Mouse (Mus musculus) forebrain, embryonic 16.5 days (tissue): Measurements from ENCODE around the gene Gm49342. TPM values are rescaled to one million over a fixed set of nuclear protein-coding genes. Genes with fewer than 3 reads are reported as not detected.

Experiments used
- ATAC-seq: fragments of 200-750 bp; cut with Nextera tagmentation; 2 replicates; pipeline ENCODE4 v1.8.0; 2017; ENCODE audit warnings: mild to moderate bottlenecking, moderate library complexity
- H3K27ac ChIP-seq: fragments of 300-500 bp; sonication (generic); 2 replicates; pipeline ENCODE4 v1.5.1; 2014; ENCODE audit warnings: low read length, control low read depth
- H3K27me3 ChIP-seq: fragments of 300-500 bp; sonication (generic); replicated peaks from 2 replicates; pipeline ENCODE4 v1.6.1; 2014; ENCODE audit warnings: low read length; ENCODE audit not compliant: control insufficient read depth, insufficient read depth
- H3K36me3 ChIP-seq: fragments of 300-500 bp; sonication (generic); 2 replicates; pipeline ENCODE4 v1.6.1; 2014; ENCODE audit not compliant: control insufficient read depth, insufficient read depth
- H3K4me1 ChIP-seq: fragments of 300-500 bp; sonication (generic); replicated peaks from 2 replicates; pipeline ENCODE4 v1.6.1; 2014; ENCODE audit warnings: low read length; ENCODE audit not compliant: control insufficient read depth, insufficient read depth
- H3K4me2 ChIP-seq: fragments of 300-500 bp; sonication (generic); 2 replicates; pipeline ENCODE4 v1.6.1; 2014; ENCODE audit warnings: mild to moderate bottlenecking, low read length, control low read depth
- H3K4me3 ChIP-seq: fragments of 300-500 bp; sonication (generic); replicated peaks from 2 replicates; pipeline ENCODE4 v1.5.1; 2014; ENCODE audit warnings: mild to moderate bottlenecking, low read length, control low read depth
- H3K9ac ChIP-seq: fragments of 300-500 bp; sonication (generic); replicated peaks from 2 replicates; pipeline ENCODE4 v1.6.1; 2014; ENCODE audit warnings: low read depth, low read length, control low read depth
- H3K9me3 ChIP-seq: fragments of 300-500 bp; sonication (generic); 2 replicates; pipeline ENCODE4 v1.6.1; 2016; ENCODE audit warnings: low read length; ENCODE audit not compliant: control insufficient read depth
- whole genome bisulfite sequencing: fragments of 180-500 bp; shearing (Covaris S2); extraction: QIAGEN DNeasy Blood & Tissue Kit; methylation state at CpG from one replicate; pipeline ENCODE4 v1.1.7; 2014; 5-methylcytosine and 5-hydroxymethylcytosine counted together
- polyA plus RNA-seq: library from polyadenylated mRNA; unstranded; fragments of >200 nt; fragmentation: Nextera tagmentation; extraction: Ambion mirVana; gene quantifications from 2 replicates; pipeline ENCODE4 v1.2.1, GENCODE M21; 2015

Gene Gm49342
- polyA plus RNA-seq, 1 experiment from 2014 or later = not detected

DNA sequence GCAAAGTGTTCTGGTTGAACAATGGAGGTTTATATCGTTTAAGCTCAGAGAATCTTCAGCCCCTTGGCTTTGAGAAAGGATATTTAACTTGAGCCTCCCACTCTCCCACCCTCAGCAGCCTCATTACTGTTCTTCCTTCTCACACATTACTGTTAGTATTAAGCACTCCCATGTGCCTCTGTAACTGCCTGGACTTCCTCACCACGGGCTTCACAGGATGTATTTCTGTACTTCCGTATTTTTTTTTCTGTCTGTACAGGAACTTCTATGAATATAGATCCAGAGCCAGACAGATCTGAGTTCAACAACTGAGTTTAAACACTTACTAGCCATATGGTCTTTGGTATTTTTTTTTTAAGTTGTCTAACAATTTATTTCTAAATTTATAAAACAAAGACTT lies 52.8 kb downstream of the Gm49342 start:
- ATAC-seq = no peak
- Histone ChIP-seq H3K4me3 (no peak overlapping the region), H3K4me2 (no peak overlapping the region), H3K27me3 (no peaks in the 10 kb centered on the region), H3K9me3 (no peaks in the 10 kb centered on the region), H3K36me3 (no peaks in the 10 kb centered on the region), H3K9ac (no peak overlapping the region), H3K4me1 (no peaks in the 10 kb centered on the region), H3K27ac (no peak overlapping the region)
- 95% methylated on average over 3 of the region's 3 CpGs for WGBS

DNA sequence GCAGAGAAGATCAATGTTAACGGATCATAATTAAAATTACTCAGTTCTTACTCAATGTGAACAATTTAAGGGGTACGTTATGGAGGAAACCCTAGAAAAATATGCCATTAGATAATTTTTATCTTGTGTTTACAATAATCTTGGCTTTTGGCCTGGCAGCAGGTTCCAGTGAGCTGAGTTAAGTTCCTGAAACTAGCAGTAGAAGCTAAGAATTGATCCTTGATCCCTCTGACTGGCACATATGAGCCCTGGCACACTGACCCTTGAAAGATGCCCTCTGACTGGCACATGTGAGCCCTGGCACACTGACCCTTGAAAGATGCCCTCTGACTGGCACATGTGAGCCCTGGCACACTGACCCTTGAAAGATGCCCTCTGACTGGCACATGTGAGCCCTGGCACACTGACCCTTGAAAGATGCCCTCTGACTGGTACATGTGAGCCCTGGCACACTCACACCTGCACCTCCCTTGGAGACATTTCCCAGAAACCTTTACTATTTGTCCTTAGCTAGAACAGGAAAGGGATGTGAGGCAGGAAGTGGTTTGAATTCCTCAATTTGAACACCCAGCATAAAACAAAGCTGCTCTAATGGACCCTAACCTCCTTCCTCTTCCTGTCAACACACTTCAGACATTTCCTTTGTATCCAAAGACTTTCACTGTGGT lies 53.8 kb downstream of the Gm49342 start:
- Histone ChIP-seq H3K27ac (no peak overlapping the region), H3K4me3 (no peak overlapping the region), H3K9ac (no peak overlapping the region), H3K4me2 (no peak overlapping the region), H3K4me1 (no peaks in the 10 kb centered on the region), H3K9me3 (no peaks in the 10 kb centered on the region), H3K36me3 (no peaks in the 10 kb centered on the region), H3K27me3 (no peaks in the 10 kb centered on the region)
- no peak for ATAC-seq
- 84% methylated on average over 2 of the region's 2 CpGs for WGBS

DNA sequence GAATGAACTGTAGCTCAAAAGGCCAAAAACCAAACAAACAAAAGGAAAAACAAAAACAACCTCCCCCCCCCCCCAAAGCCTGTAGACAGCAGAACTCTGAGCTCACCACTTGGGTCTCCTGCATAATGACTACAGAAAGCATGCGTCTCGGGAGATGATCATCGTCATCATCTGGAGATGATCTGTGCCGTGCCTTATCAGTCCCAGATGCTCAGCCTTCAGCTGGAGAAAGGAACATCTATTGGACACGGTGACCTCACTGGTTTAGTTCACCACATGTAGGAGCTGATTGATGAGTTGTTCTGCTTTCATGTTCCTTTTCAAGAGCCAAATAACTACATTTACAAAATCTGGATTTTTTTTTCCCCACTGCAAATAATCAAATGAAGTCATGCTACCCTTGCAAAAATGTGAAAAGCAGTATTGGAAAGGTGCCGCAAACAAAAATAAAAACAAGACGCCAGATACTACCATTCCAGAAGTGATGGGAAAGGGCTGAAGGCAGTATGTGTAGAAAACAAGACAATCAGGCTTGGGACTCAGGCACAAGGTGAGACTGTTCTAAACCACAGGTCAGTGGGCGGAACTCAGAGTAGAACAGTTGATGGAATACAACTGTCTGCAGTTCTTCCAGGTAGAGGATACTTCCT lies 63.0 kb downstream of the Gm49342 start, which contains the start of gene Rnase10:
Gene Rnase10 (plus strand): TSS at position 600 of the 650 bp plus-strand sequence.
- H3K27ac ChIP-seq = no peak within 1 kb of the TSS
- no peak for ATAC-seq
- H3K4me2 ChIP-seq = no peak within 1 kb of the TSS
- no peak within 1 kb of the TSS for H3K9ac ChIP-seq
- no peaks in the 10 kb centered on the region for H3K36me3 ChIP-seq
- peaks cover 5% of the 10 kb centered on the region; the same call in 1 of the 2 replicates for H3K4me1 ChIP-seq
- H3K9me3 ChIP-seq = no peaks in the 10 kb centered on the region
- H3K27me3 ChIP-seq = no peaks in the 10 kb centered on the region
- 93% methylated on average over 8 of the region's 8 CpGs for WGBS
- no peak within 1 kb of the TSS for H3K4me3 ChIP-seq

DNA sequence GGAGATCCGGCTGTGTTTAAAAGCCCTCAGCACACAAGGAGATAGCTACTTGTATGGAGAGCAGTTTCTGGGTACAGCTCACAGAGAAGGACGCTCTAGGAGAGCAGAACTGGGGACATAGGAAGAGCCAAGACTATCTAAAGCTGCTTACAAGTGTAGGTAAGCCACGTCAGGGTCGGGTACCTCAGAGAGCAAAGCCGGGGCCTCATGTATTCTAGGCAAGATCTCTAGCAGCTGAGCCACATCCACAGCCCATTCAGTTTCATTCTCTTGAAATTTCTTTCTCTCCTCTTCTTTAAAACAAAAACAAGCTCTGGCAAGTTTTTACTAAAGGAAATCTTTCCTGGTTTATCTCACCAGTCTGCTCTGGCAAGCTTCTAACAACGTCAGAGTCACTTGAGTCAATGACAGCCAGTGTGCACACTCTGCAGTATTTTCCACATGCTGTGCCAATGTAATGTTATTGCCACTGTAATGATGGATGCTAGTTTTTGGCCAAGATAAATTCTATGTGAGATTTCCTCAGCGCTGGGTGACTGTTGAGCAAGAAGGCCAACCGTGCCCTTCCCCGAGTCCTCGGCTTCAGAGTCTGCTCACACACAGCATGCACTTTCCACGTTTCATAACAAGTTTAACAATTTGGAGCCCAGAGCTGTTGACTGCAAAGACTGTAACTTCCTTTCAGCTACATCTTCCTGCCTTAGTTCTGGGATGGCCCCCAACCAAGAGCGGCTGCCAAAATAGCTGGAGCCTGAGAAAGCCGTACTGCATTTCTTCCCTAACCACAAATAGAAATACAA lies 63.8 kb downstream of the Gm49342 start:
- H3K9me3 ChIP-seq = no peaks in the 10 kb centered on the region
- H3K4me2 ChIP-seq = no peak overlapping the region
- H3K36me3 ChIP-seq = no peaks in the 10 kb centered on the region
- peak; percentile 83 for ATAC-seq
- WGBS = 69% methylated on average over 13 of the region's 13 CpGs
- no peak overlapping the region for H3K27ac ChIP-seq
- no peak overlapping the region for H3K9ac ChIP-seq
- peaks cover 5% of the 10 kb centered on the region; the same call in 1 of the 2 replicates for H3K4me1 ChIP-seq
- no peak overlapping the region for H3K4me3 ChIP-seq
- no peaks in the 10 kb centered on the region for H3K27me3 ChIP-seq

DNA sequence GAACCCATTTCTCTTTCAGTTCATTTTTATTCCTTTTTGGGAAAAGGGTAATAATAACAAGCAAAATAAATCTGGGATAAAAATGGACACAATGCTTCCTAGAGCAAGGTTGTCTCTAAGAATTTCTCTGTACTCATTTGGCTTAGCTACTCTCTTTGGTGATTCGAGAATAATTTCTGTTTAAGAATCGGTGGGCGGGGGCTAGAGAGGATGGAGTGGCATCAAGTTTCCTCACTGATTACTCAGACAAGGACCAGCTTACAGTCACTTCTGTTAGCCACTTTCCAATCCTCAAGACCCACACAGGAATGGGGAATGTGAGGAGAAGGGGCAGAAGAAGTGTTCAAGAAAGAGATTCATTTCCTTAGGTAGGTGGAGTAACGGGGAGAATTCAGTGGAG lies 64.5 kb downstream of the Gm49342 start:
- H3K4me2 ChIP-seq = no peak overlapping the region
- WGBS = 87% methylated on average over 4 of the region's 4 CpGs
- no peaks in the 10 kb centered on the region for H3K9me3 ChIP-seq
- H3K4me1 ChIP-seq = peaks cover 5% of the 10 kb centered on the region; the same call in 1 of the 2 replicates
- H3K27ac ChIP-seq = no peak overlapping the region
- no peak overlapping the region for H3K9ac ChIP-seq
- no peaks in the 10 kb centered on the region for H3K36me3 ChIP-seq
- H3K27me3 ChIP-seq = no peaks in the 10 kb centered on the region
- H3K4me3 ChIP-seq = no peak overlapping the region
- no peak for ATAC-seq

DNA sequence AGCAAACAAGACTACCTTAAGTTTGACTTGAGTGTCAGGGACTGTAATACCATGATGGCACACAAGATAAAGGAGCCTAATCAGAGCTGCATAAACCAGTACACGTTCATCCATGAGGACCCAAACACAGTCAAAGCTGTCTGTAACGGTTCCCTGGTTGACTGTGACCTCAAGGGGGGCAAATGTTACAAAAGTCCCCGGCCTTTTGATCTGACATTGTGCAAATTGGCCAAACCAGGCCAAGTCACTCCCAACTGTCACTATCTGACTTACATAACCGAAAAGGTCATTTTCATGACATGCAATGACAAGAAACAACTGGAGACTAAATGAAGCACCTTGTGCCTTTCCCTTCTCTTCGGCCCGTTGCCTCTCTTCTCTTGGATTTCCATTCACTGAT lies 65.3 kb downstream of the Gm49342 start:
- H3K9ac ChIP-seq = no peak overlapping the region
- no peak overlapping the region for H3K4me2 ChIP-seq
- no peak overlapping the region for H3K27ac ChIP-seq
- no peaks in the 10 kb centered on the region for H3K27me3 ChIP-seq
- 86% methylated on average over 6 of the region's 6 CpGs for WGBS
- H3K4me1 ChIP-seq = peaks cover 5% of the 10 kb centered on the region; the same call in 1 of the 2 replicates
- H3K9me3 ChIP-seq = no peaks in the 10 kb centered on the region
- ATAC-seq = no peak
- no peak overlapping the region for H3K4me3 ChIP-seq
- no peaks in the 10 kb centered on the region for H3K36me3 ChIP-seq

Other genes with a start within 250 kb of the Gm49342 start
- gene Olfr748, start 237.1 kb upstream of the Gm49342 start, polyA plus RNA-seq = not detected in 2 replicates
- not detected in 2 replicates for gene Olfr749, start 199.4 kb upstream of the Gm49342 start, polyA plus RNA-seq
- gene Ttc5, start 159.0 kb upstream of the Gm49342 start, polyA plus RNA-seq = 124 and 132 TPM in 2 replicates
- not detected in 2 replicates for gene Ccnb1ip1, start 136.8 kb upstream of the Gm49342 start, polyA plus RNA-seq
- 53.3 and 56.7 TPM in 2 replicates for gene Parp2, start 136.7 kb upstream of the Gm49342 start, polyA plus RNA-seq
- gene Tep1, start 74.0 kb upstream of the Gm49342 start, polyA plus RNA-seq = 1.1 and 2.2 TPM in 2 replicates
- 0.31 and 0.68 TPM in 2 replicates for gene Klhl33, start 47.0 kb upstream of the Gm49342 start, polyA plus RNA-seq
- gene Osgep, start 19.6 kb upstream of the Gm49342 start, polyA plus RNA-seq = 140 and 146 TPM in 2 replicates
- gene Apex1, start 19.5 kb upstream of the Gm49342 start, polyA plus RNA-seq = 265 and 283 TPM in 2 replicates
- gene Pip4p1, start 13.7 kb upstream of the Gm49342 start, polyA plus RNA-seq = 100 and 101 TPM in 2 replicates
- 15.8 and 17.2 TPM in 2 replicates for gene Pnp, start 13.4 kb upstream of the Gm49342 start, polyA plus RNA-seq
- 0.47 and 0.63 TPM in 2 replicates for gene Pnp2, start 11.5 kb downstream of the Gm49342 start, polyA plus RNA-seq
- not detected in 2 replicates for gene Rnase10, start 63.2 kb downstream of the Gm49342 start, polyA plus RNA-seq
- not detected in 2 replicates for gene Rnase9, start 97.4 kb downstream of the Gm49342 start, polyA plus RNA-seq
- not detected in 2 replicates for gene Rnase11, start 105.6 kb downstream of the Gm49342 start, polyA plus RNA-seq
- gene Rnase12, start 113.1 kb downstream of the Gm49342 start, polyA plus RNA-seq = not detected in 2 replicates
- 0.04 TPM in 1 of 2 replicates, not detected in the other for gene Olfr750, start 129.9 kb downstream of the Gm49342 start, polyA plus RNA-seq
- 11.1 and 11.6 TPM in 2 replicates for gene Rnase4, start 146.6 kb downstream of the Gm49342 start, polyA plus RNA-seq
- gene Ang, start 146.6 kb downstream of the Gm49342 start, polyA plus RNA-seq = 2.4 and 3.0 TPM in 2 replicates
- gene Eddm3b, start 169.9 kb downstream of the Gm49342 start, polyA plus RNA-seq = not detected in 2 replicates
- 0.22 and 0.77 TPM in 2 replicates for gene Rnase6, start 179.4 kb downstream of the Gm49342 start, polyA plus RNA-seq
- 0.50 TPM in 1 of 2 replicates, not detected in the other for gene Rnase1, start 202.3 kb downstream of the Gm49342 start, polyA plus RNA-seq
- gene Rnase2b, start 217.7 kb downstream of the Gm49342 start, polyA plus RNA-seq = not detected in 2 replicates